Mouse (Mus musculus) telencephalon, adult 2 months (tissue): ENCODE data around the gene Psmb10.
A peak's percentile ranks its signal among the peaks of the same experiment; 100 is the strongest.

Experiments
- DNase-seq: peaks from one replicate; pipeline ENCODE4 v3.0.0-alpha.2; 2011; ENCODE audit warnings: low read depth, low spot score

The Psmb10 gene

DNA sequence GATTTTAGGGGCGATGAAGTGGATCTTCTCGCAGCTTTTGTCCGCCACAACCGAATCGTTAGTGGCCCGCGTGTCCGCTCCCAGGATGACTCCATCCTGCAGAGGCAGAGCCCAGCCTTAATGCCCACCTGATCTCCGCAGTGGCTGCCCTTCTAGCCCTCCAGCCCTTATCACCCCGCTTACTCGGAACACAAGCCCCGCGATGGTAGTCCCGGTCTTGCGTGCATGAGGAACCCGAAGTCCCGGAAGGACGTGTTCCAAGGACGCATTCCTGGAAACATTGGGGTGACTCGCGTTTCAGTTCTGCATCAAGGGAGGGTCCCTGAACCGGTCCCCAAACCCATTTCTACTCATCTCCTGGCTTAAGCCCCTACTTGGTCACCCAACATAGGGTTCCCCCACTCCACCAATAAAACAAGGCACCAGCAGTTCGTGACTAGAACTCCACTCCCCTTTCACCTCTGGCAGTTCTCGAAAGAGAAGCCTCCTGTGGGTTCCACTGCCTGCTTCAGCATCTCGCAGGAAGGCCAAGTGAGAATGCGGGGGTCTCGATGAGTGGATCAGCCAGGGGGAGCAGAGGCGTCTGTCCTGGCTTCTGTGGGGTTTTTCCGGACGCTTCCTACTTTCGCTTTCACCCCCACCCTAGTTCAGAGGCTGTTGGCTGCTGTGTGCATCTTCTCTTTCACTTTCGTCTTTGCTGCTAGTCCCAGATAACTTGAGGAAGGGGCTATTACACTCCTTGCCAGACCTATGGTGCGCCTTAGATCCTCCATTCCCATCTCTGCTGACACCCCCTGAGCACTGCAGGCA is 543 bp downstream of the Psmb10 start:
- no peak for DNase-seq

- DNase-seq, result peak; percentile 89
These were observed 1.3 kb downstream of the Psmb10 start for GRCm38 (mm10) chr8:105936866-105937475.

DNA sequence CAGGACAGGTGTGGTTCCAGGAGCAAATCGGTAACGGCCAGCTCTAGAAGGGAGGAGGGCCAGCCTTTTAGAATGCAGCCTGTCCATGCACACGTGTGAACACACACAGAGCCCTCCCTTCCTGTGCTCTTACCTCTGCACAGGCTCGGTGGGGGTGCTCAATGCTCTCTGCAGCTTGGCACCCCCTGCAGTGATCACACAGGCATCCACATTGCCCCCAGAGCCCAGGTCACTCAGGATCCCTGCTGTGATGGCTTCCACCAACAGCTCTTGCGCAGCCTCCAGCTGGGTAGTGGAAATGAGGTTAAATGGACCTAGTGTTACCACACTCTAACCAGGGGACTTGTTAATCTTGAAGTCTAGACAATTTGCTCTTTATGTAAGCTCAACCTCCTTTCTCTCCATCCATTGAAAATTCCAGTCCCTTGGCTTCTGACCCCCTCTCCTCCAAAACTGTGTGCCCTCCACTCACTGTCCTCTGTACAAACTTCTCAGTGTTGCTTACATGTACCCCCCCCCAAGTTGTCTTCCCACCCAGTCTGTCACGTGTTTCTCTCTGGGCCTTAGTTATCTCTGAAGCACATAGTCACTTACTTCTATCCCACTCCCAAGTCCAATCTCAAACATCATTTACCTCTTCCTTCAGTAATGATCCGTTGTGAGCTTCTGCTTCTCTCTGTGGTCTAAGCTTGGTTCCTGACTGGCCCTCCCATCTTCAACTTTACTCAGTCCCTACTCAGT is 2.2 kb downstream of the Psmb10 start:
- no peak for DNase-seq

DNA sequence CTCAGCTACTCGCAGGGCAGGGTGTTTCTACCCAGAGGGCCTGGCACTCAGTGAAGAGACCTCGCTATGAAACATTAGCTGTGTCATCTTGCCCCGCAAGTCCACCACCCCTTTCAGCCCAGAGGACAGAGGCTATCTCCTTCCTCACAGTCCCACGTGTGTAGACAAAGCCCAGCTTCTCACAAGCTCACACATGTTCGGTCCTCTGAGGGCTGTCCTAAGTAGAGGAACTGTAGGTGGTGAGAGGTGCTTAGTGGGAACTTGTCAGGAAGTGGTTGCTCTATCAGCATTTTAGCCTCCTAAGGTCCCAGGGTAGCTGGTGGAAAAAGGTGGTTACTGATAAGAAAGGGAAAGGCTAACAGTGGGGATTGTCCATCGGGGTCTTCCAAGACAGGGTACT is 3.1 kb downstream of the Psmb10 start:
- DNase-seq, result no peak

- no peak for DNase-seq
These were observed 4.5 kb downstream of the Psmb10 start, which contains the start of gene Ctrl for GRCm38 (mm10) chr8:105933762-105934161. Ctrl (minus strand) TSS chr8:105933862.

DNA sequence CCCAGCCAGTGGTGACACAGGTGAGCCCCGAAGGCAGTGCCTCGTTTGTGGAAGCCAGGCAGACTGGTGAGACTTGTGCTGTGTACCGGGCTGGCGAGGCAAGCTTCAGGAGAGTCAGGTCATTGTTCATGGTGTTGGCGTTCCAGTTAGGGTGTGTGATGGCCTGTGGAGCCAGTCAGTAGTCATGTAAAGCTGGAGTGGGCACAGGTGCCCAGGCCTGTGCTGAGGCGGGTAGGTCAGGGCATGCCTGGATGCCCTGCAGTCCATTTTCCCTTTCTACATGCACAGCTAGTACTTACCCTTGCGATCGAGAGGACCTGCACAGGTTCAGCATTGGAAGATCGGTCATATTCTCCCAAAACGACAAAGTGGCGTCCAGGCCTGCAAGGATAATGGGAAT is 5.7 kb downstream of the Psmb10 start:
- no peak for DNase-seq

GRCm38 (mm10) chr8:105931271-105931670 is 7.0 kb downstream of the Psmb10 start:
- DNase-seq, result peak; percentile 81

DNA sequence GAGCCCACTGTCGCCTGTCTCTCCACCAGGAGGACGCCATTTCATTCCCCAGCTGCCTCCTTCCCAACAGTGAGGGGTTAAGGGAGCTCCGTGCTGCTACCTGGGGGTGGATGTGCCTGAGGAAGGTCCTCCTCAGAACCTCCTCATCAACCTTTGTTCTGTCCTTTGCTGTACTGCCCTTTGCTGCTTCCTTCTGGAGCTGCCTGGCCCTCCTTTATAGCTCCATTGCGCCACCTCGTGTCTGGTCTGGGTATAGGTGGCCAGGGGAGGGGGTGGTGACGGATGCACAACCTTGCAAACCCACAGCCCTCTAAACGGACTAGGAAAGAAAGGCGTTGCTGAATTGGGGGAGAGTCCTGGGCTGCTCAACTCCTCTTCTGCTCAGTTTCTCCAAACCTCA is 7.6 kb downstream of the Psmb10 start:
- DNase-seq, result no peak

DNA sequence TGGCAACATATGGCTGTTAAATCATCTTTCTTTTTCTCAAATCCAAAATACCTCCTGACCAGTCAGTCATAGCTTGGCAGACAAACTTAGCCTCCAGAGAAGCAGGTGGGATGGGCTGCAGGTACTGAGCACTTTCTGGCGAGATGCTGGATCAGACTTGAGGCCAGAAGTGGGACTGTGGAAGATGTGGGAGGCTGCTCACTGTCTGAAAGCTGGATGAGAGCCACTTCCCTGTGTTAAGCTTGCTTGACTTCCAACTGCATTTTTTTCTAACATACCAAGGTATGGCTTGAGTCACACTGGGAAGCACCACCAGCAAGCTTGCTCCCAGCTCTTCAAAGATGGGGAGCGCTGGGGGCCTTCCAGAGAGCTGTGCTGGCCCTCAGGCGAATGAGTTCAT is 13.1 kb downstream of the Psmb10 start:
- DNase-seq, result no peak

- DNase-seq, result no peak
These were observed 18.9 kb downstream of the Psmb10 start for GRCm38 (mm10) chr8:105919390-105919789.

DNA sequence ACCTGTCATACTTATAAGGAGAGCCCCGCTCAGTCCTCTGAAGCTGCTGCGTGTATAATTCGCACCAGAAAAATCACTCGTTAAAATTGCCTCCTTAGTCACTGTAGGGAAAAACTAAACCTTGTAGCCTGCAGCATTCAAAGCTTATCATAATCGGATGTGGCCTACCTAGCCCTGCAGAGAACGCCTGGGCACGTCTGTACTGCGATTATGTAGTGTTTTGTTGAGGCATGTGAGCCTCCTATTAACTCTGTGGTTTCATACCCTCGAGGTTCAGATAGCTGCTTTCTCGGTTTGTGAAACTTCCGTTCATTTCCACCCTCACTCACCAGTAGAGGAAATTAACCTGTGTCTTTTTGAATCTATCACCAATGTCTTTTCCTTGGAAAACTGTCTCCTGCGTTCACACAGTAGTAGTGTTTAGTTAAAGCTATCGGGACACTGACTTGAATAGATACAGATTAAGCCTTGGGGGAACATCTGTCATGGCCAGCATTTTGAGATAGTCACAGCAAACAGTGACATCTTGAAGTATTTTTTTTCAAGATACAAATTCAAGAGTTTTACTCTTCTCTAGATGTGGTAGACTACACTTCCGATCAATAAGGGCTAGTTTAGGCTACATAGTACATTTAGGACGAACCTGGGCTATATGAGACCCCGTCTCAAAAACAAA is 37.2 kb downstream of the Psmb10 start:
- no peak for DNase-seq

- DNase-seq, result peak; percentile 87
These were observed 37.9 kb downstream of the Psmb10 start, which contains the start of gene Pskh1 for GRCm38 (mm10) chr8:105900180-105900940. Pskh1 (plus strand) TSS chr8:105900441.

DNA sequence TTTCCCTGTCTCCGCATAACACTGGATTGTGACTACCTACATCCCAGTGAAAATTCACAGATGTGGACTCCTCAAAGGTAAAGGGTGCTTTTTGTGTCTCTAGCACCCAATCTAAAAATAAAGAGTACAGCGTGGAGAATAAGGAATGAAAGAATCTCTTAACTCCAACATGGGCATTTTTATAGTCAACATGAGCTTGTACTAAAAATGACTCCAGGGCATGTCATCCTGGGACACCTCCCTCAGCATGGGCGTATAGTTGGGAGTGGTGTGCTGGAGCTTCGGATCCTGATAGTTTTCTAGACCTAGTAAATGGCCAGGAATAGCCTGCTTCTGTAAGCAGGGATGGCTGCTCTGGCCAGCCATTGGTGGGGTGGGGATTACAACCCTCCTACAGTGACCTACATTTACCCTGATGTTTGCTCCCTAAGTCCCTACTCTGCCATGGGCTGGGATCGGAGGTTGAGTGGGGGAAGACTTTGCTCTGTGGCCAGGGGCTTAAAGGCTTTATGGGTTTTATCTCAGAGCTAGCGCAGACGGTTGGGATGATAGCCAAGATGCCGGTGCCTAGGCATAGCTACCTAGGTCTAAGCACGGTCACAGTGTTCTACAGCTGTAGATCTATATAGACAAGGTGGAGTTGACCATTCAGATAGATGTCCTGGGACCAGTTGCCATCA is 40.3 kb downstream of the Psmb10 start:
- no peak for DNase-seq

DNA sequence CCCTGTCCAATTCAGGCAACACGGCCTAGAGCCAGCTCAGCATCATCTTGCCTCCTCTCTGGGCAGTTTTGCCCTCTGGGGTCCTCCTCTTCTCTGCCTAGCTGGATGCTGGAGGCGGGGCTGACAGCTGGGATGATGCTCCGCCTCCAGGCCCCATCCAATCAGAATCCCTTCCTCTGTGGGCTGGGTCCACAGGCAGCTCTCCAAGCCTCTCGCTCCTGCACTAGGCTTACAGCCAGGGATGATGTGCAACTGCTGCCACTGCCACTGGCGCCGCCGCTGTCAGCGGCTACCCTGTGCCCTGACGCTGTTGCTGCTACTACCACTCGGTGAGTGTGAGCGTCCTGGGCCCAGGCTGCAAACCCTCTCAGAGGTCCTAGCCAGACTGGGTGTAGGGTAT is 44.9 kb downstream of the Psmb10 start, which contains the start of gene Nrn1l:
TSS of gene Nrn1l (plus strand) at position 229 of the 400 bp plus-strand sequence.
- DNase-seq, result no peak

DNA sequence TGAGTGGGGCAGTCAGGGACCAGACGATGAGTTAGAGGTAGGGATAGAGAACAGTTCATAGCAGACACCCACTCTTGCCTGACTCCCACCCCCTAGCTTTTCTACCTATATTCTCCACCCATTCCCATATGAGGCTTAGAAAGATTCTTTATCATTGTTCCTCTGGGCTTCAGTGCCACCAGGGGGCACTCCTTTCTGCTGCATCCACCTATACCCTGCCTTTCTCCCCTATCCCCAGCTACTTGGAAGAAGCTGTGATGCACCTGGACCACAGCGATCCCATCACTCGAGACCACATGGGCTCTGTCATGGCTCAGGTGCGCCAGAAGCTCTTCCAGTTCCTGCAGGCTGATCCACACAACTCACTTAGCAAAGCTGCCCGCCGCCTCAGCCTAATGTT is 45.8 kb downstream of the Psmb10 start:
- DNase-seq, result no peak

- DNase-seq, result no peak
These were observed 47.4 kb downstream of the Psmb10 start for GRCm38 (mm10) chr8:105890870-105891269.

GRCm38 (mm10) chr8:105889756-105890465 is 48.3 kb downstream of the Psmb10 start:
- no peak for DNase-seq
